Mouse (Mus musculus) midbrain, embryonic 12.5 days (tissue): Measurements from ENCODE around the gene Rbm28. TPM values are rescaled to one million over a fixed set of nuclear protein-coding genes. Genes with fewer than 3 reads are reported as not detected.

Source experiments
- ATAC-seq: fragments of 200-750 bp; cut with Nextera tagmentation; 2 replicates; pipeline ENCODE4 v1.8.0; 2017; ENCODE audit warnings: low read depth, moderate TSS enrichment, moderate library complexity; ENCODE audit not compliant: low FRiP score
- H3K27ac ChIP-seq: fragments of 300-500 bp; sonication (generic); replicated peaks from 2 replicates; pipeline ENCODE4 v1.5.1; 2016; ENCODE audit warnings: mild to moderate bottlenecking
- H3K27me3 ChIP-seq: fragments of 300-500 bp; sonication (generic); 2 replicates; pipeline ENCODE4 v1.6.1; 2016; ENCODE audit warnings: mild to moderate bottlenecking
- H3K36me3 ChIP-seq: fragments of 300-500 bp; sonication (generic); 2 replicates; pipeline ENCODE4 v1.6.1; 2016
- H3K4me1 ChIP-seq: fragments of 300-500 bp; sonication (generic); 2 replicates; pipeline ENCODE4 v1.6.1; 2016
- H3K4me2 ChIP-seq: fragments of 300-500 bp; sonication (generic); replicated peaks from 2 replicates; pipeline ENCODE4 v1.6.1; 2016; ENCODE audit warnings: mild to moderate bottlenecking, moderate library complexity
- H3K4me3 ChIP-seq: fragments of 300-500 bp; sonication (generic); 2 replicates; pipeline ENCODE4 v1.5.1; 2016; ENCODE audit warnings: mild to moderate bottlenecking
- H3K9ac ChIP-seq: fragments of 300-500 bp; sonication (generic); replicated peaks from 2 replicates; pipeline ENCODE4 v1.6.1; 2016; ENCODE audit warnings: mild to moderate bottlenecking, moderate library complexity
- H3K9me3 ChIP-seq: fragments of 300-500 bp; sonication (generic); 2 replicates; pipeline ENCODE4 v1.6.1; 2016; ENCODE audit warnings: mild to moderate bottlenecking
- WGBS: fragments of 180-500 bp; shearing (Covaris S2); methylation state at CpG from one replicate; pipeline ENCODE4 v1.1.7; 2016; 5-methylcytosine and 5-hydroxymethylcytosine counted together
- polyA plus RNA-seq: library from polyadenylated mRNA; unstranded; fragments of >200 nt; fragmentation: Nextera tagmentation; extraction: Ambion mirVana; gene quantifications from 2 replicates; pipeline ENCODE4 v1.2.1, GENCODE M21; 2016

The Rbm28 gene
- polyA plus RNA-seq, 1 experiment from 2014 or later = 59.7 TPM

DNA sequence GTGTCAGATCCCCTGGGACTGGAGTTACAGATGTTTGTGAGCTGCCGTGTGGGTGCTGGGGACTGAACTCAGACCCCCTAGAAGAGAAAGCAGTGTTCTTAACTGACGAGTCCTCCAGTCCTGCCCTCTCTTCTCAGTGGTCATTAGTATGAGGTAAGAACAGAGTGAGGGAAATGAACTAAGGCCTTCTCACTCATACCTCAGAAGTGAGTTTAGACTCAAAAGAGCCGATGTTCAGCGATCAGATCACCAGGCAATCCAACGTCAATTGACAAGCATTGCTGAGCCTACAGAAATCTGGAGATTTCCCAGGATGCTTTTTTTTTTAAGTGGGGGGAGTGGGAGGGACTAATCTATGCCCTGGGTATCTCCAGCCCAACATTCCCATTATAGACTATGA lies 8.5 kb downstream of the Rbm28 start:
- Histone ChIP-seq H3K36me3 (peaks cover 81% of the 10 kb centered on the region), H3K9ac (no peak overlapping the region), H3K4me2 (no peak overlapping the region), H3K27ac (no peak overlapping the region), H3K9me3 (no peaks in the 10 kb centered on the region), H3K27me3 (no peaks in the 10 kb centered on the region), H3K4me1 (no peaks in the 10 kb centered on the region), H3K4me3 (no peak overlapping the region)
- no peak for ATAC-seq
- WGBS = 91% methylated on average over 5 of the region's 5 CpGs

DNA sequence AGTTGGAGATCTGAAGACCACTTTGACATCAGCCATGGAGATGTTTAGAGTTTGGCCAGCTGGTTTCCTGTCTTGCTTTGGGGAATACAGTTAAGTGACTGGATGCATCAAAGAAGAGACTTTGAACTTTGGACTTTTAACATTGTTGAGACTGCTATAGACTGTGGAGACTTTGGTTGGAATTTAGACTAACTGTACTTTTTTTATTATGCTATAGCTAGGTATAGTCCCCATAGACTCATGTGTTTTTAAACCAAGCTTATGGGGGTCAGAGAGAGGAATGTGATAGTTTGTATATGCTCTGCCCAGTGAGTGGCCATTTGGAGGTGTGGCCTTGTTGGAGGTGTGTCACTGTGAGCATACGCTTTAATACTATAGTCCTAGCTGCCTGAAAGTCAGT lies 14.8 kb downstream of the Rbm28 start:
- Histone ChIP-seq H3K4me3 (no peak overlapping the region), H3K4me1 (no peaks in the 10 kb centered on the region), H3K27ac (no peak overlapping the region), H3K27me3 (no peaks in the 10 kb centered on the region), H3K4me2 (no peak overlapping the region), H3K36me3 (peaks cover 52% of the 10 kb centered on the region), H3K9me3 (no peaks in the 10 kb centered on the region), H3K9ac (no peak overlapping the region)
- no peak for ATAC-seq
- 100% methylated on average over 1 of the region's 1 CpGs for WGBS

DNA sequence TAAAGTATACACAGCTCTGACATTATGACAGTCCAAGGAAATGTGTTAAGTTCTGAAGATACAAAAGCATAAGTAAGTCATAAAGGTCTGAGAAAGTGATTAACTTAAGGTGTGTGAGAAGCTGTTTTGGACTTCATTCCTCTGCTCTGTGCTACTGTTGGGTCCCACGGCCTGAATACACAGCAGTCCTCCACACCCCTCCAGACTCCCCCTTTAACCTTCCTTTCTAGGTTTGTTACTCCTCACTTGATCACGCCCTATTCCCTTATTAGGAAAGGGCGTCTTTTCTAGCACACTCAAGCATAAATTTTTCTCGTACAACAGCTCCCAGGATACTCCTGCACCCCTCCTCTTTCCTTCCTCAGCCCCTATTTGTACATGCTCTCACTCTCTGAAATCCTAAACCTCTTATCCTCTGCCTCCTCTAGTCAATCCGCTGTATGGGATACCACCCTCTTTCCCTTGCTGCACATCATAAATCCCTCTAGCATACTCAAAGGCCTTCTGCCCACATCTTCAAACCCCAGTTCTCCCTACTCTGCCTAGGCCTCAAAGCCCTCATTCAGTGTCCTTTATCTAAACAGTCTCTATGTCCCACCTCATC lies 17.3 kb downstream of the Rbm28 start:
- no peak for ATAC-seq
- Histone ChIP-seq H3K4me3 (no peak overlapping the region), H3K4me1 (no peaks in the 10 kb centered on the region), H3K9ac (no peak overlapping the region), H3K9me3 (no peaks in the 10 kb centered on the region), H3K27me3 (no peaks in the 10 kb centered on the region), H3K36me3 (peaks cover 35% of the 10 kb centered on the region), H3K4me2 (no peak overlapping the region), H3K27ac (no peak overlapping the region)
- WGBS = 84% methylated on average over 5 of the region's 5 CpGs

DNA sequence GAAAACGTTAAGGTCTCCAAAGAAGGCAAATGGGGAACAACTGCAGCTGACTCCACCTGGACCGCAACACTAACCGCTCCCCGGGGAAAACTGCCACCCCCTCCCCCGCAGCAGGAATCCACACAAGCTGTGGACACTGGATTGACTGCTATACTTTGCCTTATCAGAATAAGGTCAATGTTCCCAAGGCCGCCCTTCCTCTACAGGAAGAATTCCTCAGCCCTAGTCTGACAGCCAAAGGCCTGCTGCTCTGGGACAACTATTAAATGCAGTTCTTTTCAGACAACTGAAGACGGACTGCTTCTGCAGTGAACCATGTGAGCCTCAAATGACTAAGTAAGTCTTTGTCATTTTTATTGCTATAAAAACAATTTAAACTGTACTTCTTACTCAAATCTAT lies 18.2 kb downstream of the Rbm28 start:
- no peak overlapping the region for H3K9ac ChIP-seq
- H3K27ac ChIP-seq = no peak overlapping the region
- H3K4me3 ChIP-seq = no peak overlapping the region
- WGBS = 82% methylated on average over 7 of the region's 7 CpGs
- H3K27me3 ChIP-seq = no peaks in the 10 kb centered on the region
- H3K9me3 ChIP-seq = no peaks in the 10 kb centered on the region
- peaks cover 31% of the 10 kb centered on the region for H3K36me3 ChIP-seq
- no peak for ATAC-seq
- no peak overlapping the region for H3K4me2 ChIP-seq
- no peaks in the 10 kb centered on the region for H3K4me1 ChIP-seq

DNA sequence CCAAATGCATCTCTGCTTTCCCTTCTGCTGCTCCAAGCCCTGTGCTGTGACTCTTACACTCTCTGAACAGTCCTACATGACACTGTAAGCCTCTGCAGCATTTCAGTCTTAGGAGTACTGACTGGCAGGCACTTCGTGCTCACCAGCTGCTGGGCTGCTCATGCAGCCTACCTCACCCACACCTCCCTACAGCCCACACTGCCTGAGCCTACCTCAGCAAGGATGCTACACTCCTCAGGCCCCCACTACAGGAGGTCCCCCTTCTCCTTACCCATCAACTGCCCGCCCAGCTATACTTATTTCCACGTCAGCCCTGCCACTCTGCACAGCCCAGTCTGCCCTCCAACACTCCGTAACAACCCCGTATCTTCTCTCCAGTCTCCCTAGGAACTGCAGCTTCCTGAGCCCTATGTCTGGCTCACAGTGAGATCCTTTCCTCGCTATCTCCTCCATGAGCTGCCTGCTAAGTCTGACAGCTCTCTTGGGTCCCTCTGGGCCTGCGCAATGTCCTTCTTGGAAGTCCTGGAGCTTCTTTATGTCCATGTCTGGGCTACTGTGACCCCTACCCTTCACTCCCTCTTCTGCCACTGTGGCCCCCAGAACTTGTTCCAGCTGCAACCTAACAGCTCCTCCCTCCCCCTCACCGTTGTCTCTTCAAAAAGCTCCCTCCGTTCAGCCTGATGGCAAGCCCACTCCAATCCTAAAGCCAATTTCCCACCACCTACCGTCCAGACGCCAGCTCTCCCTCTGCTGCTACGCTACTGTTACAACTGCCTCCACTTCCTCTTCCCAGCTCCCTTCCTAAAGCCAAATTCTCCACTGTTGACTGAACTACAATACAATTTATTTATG lies 19.1 kb downstream of the Rbm28 start:
- Histone ChIP-seq H3K4me3 (no peak overlapping the region), H3K9ac (no peak overlapping the region), H3K4me1 (no peaks in the 10 kb centered on the region), H3K4me2 (no peak overlapping the region), H3K27me3 (no peaks in the 10 kb centered on the region), H3K9me3 (no peaks in the 10 kb centered on the region), H3K36me3 (peaks cover 30% of the 10 kb centered on the region), H3K27ac (no peak overlapping the region)
- WGBS = 77% methylated on average over 12 of the region's 12 CpGs
- no peak for ATAC-seq

DNA sequence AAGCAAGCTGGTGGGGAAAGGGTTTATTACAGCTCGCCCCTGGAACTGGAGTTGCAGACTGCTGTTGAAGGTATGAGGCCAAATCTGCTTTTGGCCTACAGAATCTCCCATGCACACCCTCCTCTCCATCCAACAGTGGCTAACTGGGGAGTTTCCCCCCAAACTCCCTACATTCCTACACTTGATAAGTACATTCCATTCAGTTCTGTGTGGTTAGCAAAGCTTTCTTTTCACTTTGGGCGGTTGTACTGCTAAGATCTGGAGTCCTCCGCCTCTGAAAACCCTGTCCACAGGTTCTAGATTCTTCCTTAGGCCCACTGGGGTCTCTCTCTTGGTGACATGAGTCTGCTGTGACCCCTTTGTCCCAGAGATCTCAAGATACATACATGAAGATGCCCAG lies 19.8 kb downstream of the Rbm28 start:
- H3K4me1 ChIP-seq = no peaks in the 10 kb centered on the region
- no peak overlapping the region for H3K9ac ChIP-seq
- H3K27ac ChIP-seq = no peak overlapping the region
- 95% methylated on average over 3 of the region's 3 CpGs for WGBS
- H3K27me3 ChIP-seq = no peaks in the 10 kb centered on the region
- H3K4me2 ChIP-seq = no peak overlapping the region
- H3K36me3 ChIP-seq = peaks cover 27% of the 10 kb centered on the region
- no peak overlapping the region for H3K4me3 ChIP-seq
- no peak for ATAC-seq
- H3K9me3 ChIP-seq = no peaks in the 10 kb centered on the region

DNA sequence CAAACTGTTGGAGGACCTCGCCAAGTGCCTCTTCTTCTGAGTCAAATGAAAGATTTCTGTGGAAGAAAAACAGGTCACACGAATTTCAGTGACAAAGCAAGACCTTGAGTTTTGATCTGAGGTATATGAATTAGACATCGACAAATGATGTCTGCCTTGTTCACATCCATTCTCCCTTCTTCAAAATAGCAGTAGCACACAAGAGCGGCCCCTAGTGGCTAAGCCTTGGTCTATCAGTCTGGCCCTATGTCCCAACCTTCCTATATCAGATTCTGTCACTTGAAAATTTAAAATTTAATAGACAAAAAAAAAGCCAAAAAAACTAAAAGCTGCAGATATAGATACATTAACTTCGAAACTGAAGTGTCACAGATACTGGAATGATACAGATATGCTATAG lies 21.2 kb downstream of the Rbm28 start:
- Histone ChIP-seq H3K9me3 (no peaks in the 10 kb centered on the region), H3K4me1 (no peaks in the 10 kb centered on the region), H3K27me3 (no peaks in the 10 kb centered on the region), H3K4me2 (no peak overlapping the region), H3K27ac (no peak overlapping the region), H3K36me3 (peaks cover 17% of the 10 kb centered on the region), H3K4me3 (no peak overlapping the region), H3K9ac (no peak overlapping the region)
- 41% methylated on average over 5 of the region's 5 CpGs for WGBS
- ATAC-seq = no peak

DNA sequence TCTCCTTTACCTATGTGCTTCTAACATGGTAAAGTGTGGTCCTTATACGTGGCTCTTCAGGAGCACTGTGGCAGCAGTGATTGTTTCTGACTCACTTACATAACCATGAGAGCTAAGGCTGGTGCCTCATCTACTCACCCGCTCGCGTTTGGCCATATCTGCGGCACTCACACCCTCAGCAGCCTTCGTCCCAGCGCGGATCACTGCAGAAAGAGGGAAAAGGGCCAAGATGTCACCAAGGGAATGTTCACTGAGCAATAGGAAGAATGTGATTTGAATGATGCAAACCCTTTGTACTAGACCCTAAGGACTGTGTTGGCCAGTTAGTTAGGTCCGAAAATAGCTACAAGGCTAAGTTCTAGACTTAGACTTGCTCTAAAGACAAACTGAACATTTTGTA lies 27.4 kb downstream of the Rbm28 start:
- Histone ChIP-seq H3K27me3 (no peaks in the 10 kb centered on the region), H3K4me2 (no peak overlapping the region), H3K9me3 (no peaks in the 10 kb centered on the region), H3K36me3 (peaks cover 67% of the 10 kb centered on the region), H3K27ac (no peak overlapping the region), H3K4me1 (no peaks in the 10 kb centered on the region), H3K4me3 (no peak overlapping the region), H3K9ac (no peak overlapping the region)
- WGBS = 94% methylated on average over 9 of the region's 9 CpGs
- no peak for ATAC-seq

DNA sequence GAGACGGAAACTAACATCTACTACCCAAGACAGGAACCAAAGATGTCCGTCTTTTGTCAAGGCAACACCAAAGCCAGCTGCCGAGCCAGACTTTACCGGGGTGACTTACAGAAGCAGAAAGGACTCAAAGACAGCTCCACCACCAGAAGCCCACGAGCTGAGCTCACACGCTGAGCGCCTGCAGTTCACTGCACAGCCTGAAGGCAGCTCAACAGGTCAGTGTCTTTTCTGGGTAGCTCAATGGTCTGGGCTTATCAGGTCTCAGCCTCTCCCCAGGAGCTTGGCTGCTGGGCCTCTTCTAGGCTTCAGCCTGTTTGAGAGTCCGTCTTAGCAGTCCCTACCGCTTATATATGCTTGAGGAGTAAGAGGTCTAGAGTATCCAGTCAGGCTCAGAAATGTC lies 31.7 kb downstream of the Rbm28 start:
- H3K27me3 ChIP-seq = no peaks in the 10 kb centered on the region
- 92% methylated on average over 9 of the region's 9 CpGs for WGBS
- no peaks in the 10 kb centered on the region for H3K4me1 ChIP-seq
- H3K9me3 ChIP-seq = no peaks in the 10 kb centered on the region
- no peak overlapping the region for H3K9ac ChIP-seq
- no peak overlapping the region for H3K4me2 ChIP-seq
- H3K36me3 ChIP-seq = peaks cover 93% of the 10 kb centered on the region
- no peak overlapping the region for H3K27ac ChIP-seq
- ATAC-seq = no peak
- no peak overlapping the region for H3K4me3 ChIP-seq

DNA sequence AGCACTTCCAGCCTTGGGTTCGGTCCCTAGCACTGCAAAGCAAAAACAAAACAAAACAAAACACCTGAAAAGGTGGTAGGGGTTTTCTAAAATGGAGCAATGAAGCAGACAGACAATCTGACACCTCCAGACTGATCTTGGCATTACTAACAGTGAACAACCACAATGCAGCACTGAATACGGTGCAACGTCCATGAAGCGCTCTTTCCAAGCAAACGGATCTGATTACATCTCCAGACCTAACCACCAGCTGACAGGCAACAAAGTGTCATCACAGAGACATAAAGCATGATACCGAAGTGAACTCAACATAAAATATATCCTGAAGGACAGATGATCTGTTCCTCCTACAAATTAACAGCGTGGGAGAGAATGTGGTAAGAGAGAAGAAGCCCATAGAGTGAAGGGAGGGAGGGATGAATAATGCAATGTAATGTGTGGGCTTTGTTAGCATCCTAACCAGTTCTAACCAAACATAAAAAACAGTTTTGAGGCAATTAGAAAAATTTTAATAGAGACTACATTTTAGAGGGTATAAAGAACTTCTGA lies 37.9 kb downstream of the Rbm28 start:
- no peak overlapping the region for H3K27ac ChIP-seq
- H3K9me3 ChIP-seq = no peaks in the 10 kb centered on the region
- no peak overlapping the region for H3K4me2 ChIP-seq
- no peaks in the 10 kb centered on the region for H3K4me1 ChIP-seq
- no peak overlapping the region for H3K9ac ChIP-seq
- no peak for ATAC-seq
- no peaks in the 10 kb centered on the region for H3K27me3 ChIP-seq
- peaks cover 82% of the 10 kb centered on the region for H3K36me3 ChIP-seq
- H3K4me3 ChIP-seq = no peak overlapping the region
- WGBS = 93% methylated on average over 7 of the region's 7 CpGs

DNA sequence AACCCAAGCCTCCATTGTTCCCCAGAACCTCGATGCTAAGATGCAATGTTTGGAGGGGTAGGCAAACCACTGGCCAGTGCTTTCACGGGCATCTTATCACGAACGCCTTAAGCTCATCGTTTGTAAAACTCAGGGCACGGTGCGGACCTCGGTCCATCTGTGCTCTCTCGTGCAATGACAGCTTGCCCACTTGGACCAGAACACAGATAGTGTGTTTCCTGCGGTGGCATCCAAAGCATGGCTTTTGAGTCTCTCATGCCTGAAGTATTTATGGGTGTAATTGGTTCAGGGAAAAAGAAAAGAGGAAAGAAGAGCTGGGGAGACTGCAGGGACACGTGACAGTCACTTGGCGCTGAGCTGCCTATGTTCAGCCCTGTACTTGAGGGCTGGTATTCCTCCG lies 44.8 kb downstream of the Rbm28 start:
- Histone ChIP-seq H3K9ac (no peak overlapping the region), H3K36me3 (peaks cover 13% of the 10 kb centered on the region), H3K27me3 (no peaks in the 10 kb centered on the region), H3K4me1 (no peaks in the 10 kb centered on the region), H3K4me2 (no peak overlapping the region), H3K4me3 (no peak overlapping the region), H3K27ac (no peak overlapping the region), H3K9me3 (no peaks in the 10 kb centered on the region)
- no peak for ATAC-seq
- 89% methylated on average over 13 of the region's 13 CpGs for WGBS

DNA sequence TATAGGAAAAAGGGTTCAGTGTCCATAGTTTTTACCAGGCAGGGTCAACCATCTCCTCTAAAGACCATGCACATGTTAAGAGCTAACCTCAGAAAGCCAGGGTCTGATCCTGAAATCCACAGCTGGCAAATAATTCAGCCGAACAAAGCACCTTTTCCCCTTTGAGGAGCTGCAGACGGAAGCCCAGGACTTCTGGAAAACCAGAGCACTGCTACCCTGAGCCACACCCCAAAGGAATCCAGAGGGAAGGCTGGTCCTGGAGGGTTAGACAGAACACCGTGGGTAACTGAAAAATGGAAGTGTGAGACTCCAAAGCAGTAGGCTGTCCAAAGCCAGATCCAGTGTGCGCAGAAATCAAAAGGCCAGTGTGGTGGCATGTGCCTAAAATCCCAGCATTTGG lies 45.8 kb downstream of the Rbm28 start:
- Histone ChIP-seq H3K36me3 (peaks cover 5% of the 10 kb centered on the region; the same call in 1 of the 2 replicates), H3K27me3 (no peaks in the 10 kb centered on the region), H3K27ac (no peak overlapping the region), H3K4me3 (no peak overlapping the region), H3K4me1 (no peaks in the 10 kb centered on the region), H3K9me3 (no peaks in the 10 kb centered on the region), H3K9ac (no peak overlapping the region), H3K4me2 (no peak overlapping the region)
- 76% methylated on average over 4 of the region's 4 CpGs for WGBS
- no peak for ATAC-seq
